Comparison of ENCODE assay signal across 9 mouse cellular contexts in genomic region chr2:143062432-143062811, GRCm38 (mm10). TPM values are rescaled to one million over a fixed set of nuclear protein-coding genes. Genes with fewer than 3 reads are reported as not detected.
A peak's percentile ranks its signal among the peaks of the same experiment; 100 is the strongest.
DNase-seq lines count a peak whose midpoint lies in the region; ATAC-seq and TF ChIP-seq lines count a peak whose summit lies in the region.
"Had no signal": no experiment of that assay in that cellular context is flagged by ENCODE, and none has a peak within 500 bp of the region (broad histone marks: within the 10 kb centered on the region; RNA-seq: fewer than 3 reads in every experiment).

No protein-coding gene starts in this region.

- TF ChIP-seq POLR2A in cortical plate, adult 2 months (IDR thresholded peaks at IDR 0.05; ENCODE audit: extremely low read depth, insufficient read depth, low read length), result no peak

- ATAC-seq in kidney, embryonic 15.5 days (replicated peaks; ENCODE audit: low FRiP score), result no peak
- no peak; the same call in 1 of the 2 replicates for ATAC-seq in hindbrain, embryonic 15.5 days (ENCODE audit: low FRiP score, low read depth)
- ATAC-seq in midbrain, embryonic 15.5 days (replicated peaks), result no peak; the same call in 1 of the 2 replicates

- H3K4me2 ChIP-seq in kidney, embryonic 15.5 days, result peak overlapping the region; percentile 71
- peak overlapping the region; percentile 76 for H3K4me2 ChIP-seq in hindbrain, embryonic 15.5 days
- H3K4me2 ChIP-seq in midbrain, embryonic 15.5 days, result peak overlapping the region; percentile 64

- 47% methylated on average over 6 of the region's 6 CpGs for WGBS in kidney, embryonic 15.5 days
- 39% methylated on average over 6 of the region's 6 CpGs for WGBS in hindbrain, embryonic 15.5 days
- 39% methylated on average over 6 of the region's 6 CpGs for WGBS in midbrain, embryonic 15.5 days

- no peak overlapping the region for H3K27ac ChIP-seq in kidney, embryonic 15.5 days
- no peak overlapping the region for H3K27ac ChIP-seq in cortical plate, adult 2 months (ENCODE audit: insufficient read depth, low read length)
- H3K27ac ChIP-seq in hindbrain, embryonic 15.5 days (replicated peaks), result no peak overlapping the region
- H3K27ac ChIP-seq in midbrain, embryonic 15.5 days, result no peak overlapping the region

- 0 out of 2 replicates have a peak overlapping the region, but pooled peaks have one; percentile 81 for H3K9ac ChIP-seq in kidney, embryonic 15.5 days
- H3K9ac ChIP-seq in hindbrain, embryonic 15.5 days, result 0 out of 2 replicates have a peak overlapping the region, but pooled peaks have one; percentile 22
- H3K9ac ChIP-seq in midbrain, embryonic 15.5 days, result no peak overlapping the region

- H3K9me3 ChIP-seq in kidney, embryonic 15.5 days (replicated peaks), result no peaks in the 10 kb centered on the region
- no peaks in the 10 kb centered on the region for H3K9me3 ChIP-seq in hindbrain, embryonic 15.5 days
- H3K9me3 ChIP-seq in midbrain, embryonic 15.5 days, result no peaks in the 10 kb centered on the region

- TF ChIP-seq CTCF in cortical plate, adult 2 months (IDR thresholded peaks at IDR 0.05; ENCODE audit: extremely low read depth, insufficient read depth, low read length), result no peak

- H3K4me3 ChIP-seq in kidney, embryonic 15.5 days (replicated peaks), result peak overlapping the region; percentile 84
- H3K4me3 ChIP-seq in cortical plate, adult 2 months (ENCODE audit: insufficient read depth, low read length), result peak overlapping the region; percentile 92; the same call in 1 of the 2 replicates
- peak overlapping the region; percentile 93 for H3K4me3 ChIP-seq in hindbrain, embryonic 15.5 days
- peak overlapping the region; percentile 74 for H3K4me3 ChIP-seq in midbrain, embryonic 15.5 days

- H3K27me3 ChIP-seq in kidney, embryonic 15.5 days, result peaks cover under 1% of the 10 kb centered on the region; the same call in 1 of the 2 replicates
- H3K27me3 ChIP-seq in hindbrain, embryonic 15.5 days, result no peaks in the 10 kb centered on the region
- H3K27me3 ChIP-seq in midbrain, embryonic 15.5 days (replicated peaks), result no peaks in the 10 kb centered on the region

- peaks cover 24% of the 10 kb centered on the region for H3K36me3 ChIP-seq in kidney, embryonic 15.5 days
- peaks cover 15% of the 10 kb centered on the region; the same call in 1 of the 2 replicates for H3K36me3 ChIP-seq in hindbrain, embryonic 15.5 days
- H3K36me3 ChIP-seq in midbrain, embryonic 15.5 days (replicated peaks), result peaks cover 15% of the 10 kb centered on the region; the same call in 1 of the 2 replicates

- H3K4me1 ChIP-seq in kidney, embryonic 15.5 days, result peaks cover 11% of the 10 kb centered on the region
- H3K4me1 ChIP-seq in cortical plate, adult 2 months (ENCODE audit: control insufficient read depth, insufficient read depth, low read length), result no peaks in the 10 kb centered on the region
- peaks cover 9% of the 10 kb centered on the region for H3K4me1 ChIP-seq in hindbrain, embryonic 15.5 days (replicated peaks)
- H3K4me1 ChIP-seq in midbrain, embryonic 15.5 days, result peaks cover 9% of the 10 kb centered on the region

- DNase-seq in kidney, postnatal 25 days, result no peak
- no peak for DNase-seq in thymus, postnatal 36 days
- DNase-seq in gastrocnemius, adult 18-20 months (ENCODE audit: low spot score), result no peak
- no peak for DNase-seq in adrenal gland, postnatal 36 days

RNA-seq across cellular contexts. Expression of gene Snrpb2, which starts 0.4 kb away (rescaled TPM):
- 78.3 and 102 TPM in 2 replicates for polyA plus RNA-seq in kidney, embryonic 15.5 days (2015; fragmentation: Nextera tagmentation; extraction: Ambion mirVana)
- 28.3 and 30.0 TPM in 2 replicates for polyA plus RNA-seq in cortical plate, adult 2 months (2012; rRNA removed)
- 44.1 and 57.6 TPM in 2 replicates for polyA plus RNA-seq in hindbrain, embryonic 15.5 days (2015; fragmentation: Nextera tagmentation; extraction: Ambion mirVana)
- polyA plus RNA-seq in midbrain, embryonic 15.5 days (2015; fragmentation: Nextera tagmentation; extraction: Ambion mirVana), result 47.1 and 50.4 TPM in 2 replicates
- total RNA-seq in gastrocnemius, adult 18-20 months (2021), result 10 to 100 TPM; 15.6 to 19.2 TPM
- total RNA-seq in adrenal gland, postnatal 36 days (2021), result 10 to 100 TPM; 42.5 to 42.9 TPM

RNA-seq across cellular contexts. Expression of gene Otor, which starts 15.9 kb away (rescaled TPM):
- polyA plus RNA-seq in kidney, embryonic 15.5 days (2015; fragmentation: Nextera tagmentation; extraction: Ambion mirVana), result 0.32 and 0.35 TPM in 2 replicates
- polyA plus RNA-seq in cortical plate, adult 2 months (2012; rRNA removed), result not detected in 2 replicates
- 1.5 and 5.3 TPM in 2 replicates for polyA plus RNA-seq in hindbrain, embryonic 15.5 days (2015; fragmentation: Nextera tagmentation; extraction: Ambion mirVana)
- polyA plus RNA-seq in midbrain, embryonic 15.5 days (2015; fragmentation: Nextera tagmentation; extraction: Ambion mirVana), result 1.7 and 2.1 TPM in 2 replicates
- total RNA-seq in gastrocnemius, adult 18-20 months (2021), result not detected
- not detected for total RNA-seq in adrenal gland, postnatal 36 days (2021)
- total RNA-seq: left cerebral cortex, postnatal 14 days had no signal
